Mouse (Mus musculus) heart, adult 2 months (tissue): ENCODE measurements around the gene Gm266.

Experiments used
- CTCF ChIP-seq: fragments of 200-600 bp; IDR thresholded peaks from 2 replicates; pipeline ENCODE4 v1.8.1; 2022; ENCODE audit warnings: antibody characterized with exemption, mild to moderate bottlenecking, moderate library complexity
- POLR2A ChIP-seq: fragments of 200-500 bp; IDR thresholded peaks from 2 replicates; pipeline ENCODE4 v1.6.1; 2011; ENCODE audit warnings: mild to moderate bottlenecking, low read depth, low read length, control low read depth; ENCODE audit not compliant: insufficient read depth

DNA sequence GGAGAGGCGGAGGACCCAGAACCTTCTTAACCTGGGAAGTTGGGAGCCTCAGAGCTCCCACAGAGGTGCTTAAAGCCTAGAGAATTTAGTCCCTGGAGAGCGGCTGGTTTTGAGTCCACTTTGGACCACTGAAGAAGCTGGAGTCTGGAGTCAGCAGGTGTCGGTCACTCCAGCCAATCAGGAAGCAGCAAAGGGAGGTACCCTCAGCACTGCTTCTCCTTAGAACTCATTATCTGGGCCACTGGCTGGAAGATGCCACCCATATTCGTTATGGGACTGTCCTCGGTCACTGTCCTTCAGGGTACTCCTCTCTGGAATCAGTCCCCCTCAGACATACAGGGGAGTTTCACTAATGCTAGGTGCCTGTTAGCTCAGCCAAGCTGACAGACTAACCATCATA is 30.3 kb upstream of the Gm266 start:
- TF ChIP-seq POLR2A, result no peak
- no peak for TF ChIP-seq CTCF
